Mouse (Mus musculus): ENCODE measurements at regions not wholly inside any gene's neighbourhood (a gene's known extent, or its start where the extent isn't known, plus 50 kb on each side); places are given as distances from the start of the nearest gene placed in this dataset.

GRCm38 (mm10) chr6:117570346-117570745, 270.6 kb upstream of the Zfp637 start:
- no peak for DNase-seq (ENCODE audit: low spot score)

GRCm38 (mm10) chr6:117570791-117571190, 270.2 kb upstream of the Zfp637 start:
- DNase-seq (ENCODE audit: low spot score), result no peak

GRCm38 (mm10) chr6:117572006-117572405, 269.0 kb upstream of the Zfp637 start:
- no peak for DNase-seq (ENCODE audit: low spot score)

GRCm38 (mm10) chr6:117573371-117573770, 267.6 kb upstream of the Zfp637 start:
- no peak for DNase-seq (ENCODE audit: low spot score)

- DNase-seq (ENCODE audit: low spot score), result no peak
Observed at GRCm38 (mm10) chr6:117574146-117574545, 266.8 kb upstream of the Zfp637 start.

- no peak for DNase-seq (ENCODE audit: low spot score)
Observed at GRCm38 (mm10) chr6:117575057-117575456, 265.9 kb upstream of the Zfp637 start.

- no peak for DNase-seq (ENCODE audit: low spot score)
Observed at GRCm38 (mm10) chr6:117576021-117576420, 265.0 kb upstream of the Zfp637 start.

- DNase-seq (ENCODE audit: low spot score), result no peak
Observed at GRCm38 (mm10) chr6:117577539-117578521, 263.1 kb upstream of the Zfp637 start.

- DNase-seq (ENCODE audit: low spot score), result no peak
Observed at GRCm38 (mm10) chr6:117580951-117581350, 260.0 kb upstream of the Zfp637 start.

GRCm38 (mm10) chr6:117583121-117583520, 257.9 kb upstream of the Zfp637 start:
- peak; percentile 79 for DNase-seq (ENCODE audit: low spot score)

GRCm38 (mm10) chr6:117584563-117584962, 256.4 kb upstream of the Zfp637 start:
- no peak for DNase-seq (ENCODE audit: low spot score)

GRCm38 (mm10) chr6:117596166-117596840, 244.7 kb upstream of the Zfp637 start:
- DNase-seq (ENCODE audit: low spot score), result no peak

GRCm38 (mm10) chr6:117604834-117605233, 236.1 kb upstream of the Zfp637 start:
- no peak for DNase-seq (ENCODE audit: low spot score)

GRCm38 (mm10) chr6:117605685-117606084, 235.3 kb upstream of the Zfp637 start:
- no peak for DNase-seq (ENCODE audit: low spot score)

- DNase-seq (ENCODE audit: low spot score), result no peak
Observed at GRCm38 (mm10) chr6:117606211-117606610, 234.8 kb upstream of the Zfp637 start.

- peak; percentile 84 for DNase-seq (ENCODE audit: low spot score)
Observed at GRCm38 (mm10) chr6:117607023-117607422, 234.0 kb upstream of the Zfp637 start.

GRCm38 (mm10) chr6:117609476-117610404, 231.2 kb upstream of the Zfp637 start:
- no peak for DNase-seq (ENCODE audit: low spot score)

- no peak for DNase-seq (ENCODE audit: low spot score)
Observed at GRCm38 (mm10) chr6:117611281-117611680, 229.7 kb upstream of the Zfp637 start.

GRCm38 (mm10) chr6:117611965-117612364, 229.0 kb upstream of the Zfp637 start:
- no peak for DNase-seq (ENCODE audit: low spot score)

- no peak for DNase-seq (ENCODE audit: low spot score)
Observed at GRCm38 (mm10) chr6:117612421-117612820, 228.6 kb upstream of the Zfp637 start.

- DNase-seq (ENCODE audit: low spot score), result no peak
Observed at GRCm38 (mm10) chr6:117613656-117614350, 227.2 kb upstream of the Zfp637 start.

Measured in heart, adult 8-10 months (tissue).